Mouse (Mus musculus) lung, postnatal 4 days (tissue): ENCODE measurements at regions not wholly inside any gene's neighbourhood (a gene's known extent, or its start where the extent isn't known, plus 50 kb on each side); places are given as distances from the start of the nearest gene placed in this dataset.
"Not testable (repeated sequence)": the region's sequence is repeated elsewhere in the genome, so short reads cannot be mapped to it uniquely, and the experiment has no call there.

Experiments used
- DNase-seq, 2 experiments: peaks; one replicate each; pipeline ENCODE4 v3.0.0; 2021

DNA sequence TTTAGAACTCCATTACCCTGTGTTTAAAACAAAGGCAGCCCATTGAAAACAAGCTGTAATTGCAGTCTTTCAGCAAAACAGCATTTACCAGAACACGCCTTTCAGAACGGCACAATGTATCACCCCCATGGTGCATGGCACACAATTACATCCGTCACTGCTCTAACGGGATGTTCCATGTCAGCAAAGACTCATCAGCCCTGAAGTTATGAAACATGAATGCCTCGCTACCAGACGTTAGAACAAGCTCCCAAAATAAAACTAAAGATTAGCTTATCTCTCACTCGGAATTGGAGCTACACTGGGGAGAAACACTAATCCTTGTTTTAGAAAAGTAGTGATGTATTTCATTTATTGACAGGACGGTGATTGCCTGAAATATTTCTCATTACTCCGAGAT, 301.4 kb downstream of the Tox3 start:
- DNase-seq: no peak

- no peak for DNase-seq
These were observed 311.7 kb downstream of the Tox3 start for GRCm38 (mm10) chr8:90036436-90036835.

DNA sequence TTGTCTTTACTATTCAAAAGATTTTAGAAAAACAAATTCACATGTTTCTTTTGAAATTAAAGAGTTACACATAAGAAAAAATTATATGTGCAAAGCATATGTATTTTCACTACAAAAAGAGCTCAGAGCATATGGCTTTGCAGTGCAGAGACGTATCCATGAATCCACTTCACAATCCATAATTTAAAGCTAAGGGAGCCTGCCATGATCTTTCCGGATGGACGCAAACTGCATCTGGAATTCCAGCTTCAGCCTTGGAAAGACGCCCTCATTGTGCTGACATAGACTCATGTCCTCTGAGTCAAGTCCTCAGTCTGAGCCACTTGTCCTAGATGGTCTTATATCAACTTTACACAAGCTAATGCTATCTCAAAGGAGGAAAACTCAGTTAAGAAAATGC, 315.6 kb downstream of the Tox3 start:
- no peak for DNase-seq

DNA sequence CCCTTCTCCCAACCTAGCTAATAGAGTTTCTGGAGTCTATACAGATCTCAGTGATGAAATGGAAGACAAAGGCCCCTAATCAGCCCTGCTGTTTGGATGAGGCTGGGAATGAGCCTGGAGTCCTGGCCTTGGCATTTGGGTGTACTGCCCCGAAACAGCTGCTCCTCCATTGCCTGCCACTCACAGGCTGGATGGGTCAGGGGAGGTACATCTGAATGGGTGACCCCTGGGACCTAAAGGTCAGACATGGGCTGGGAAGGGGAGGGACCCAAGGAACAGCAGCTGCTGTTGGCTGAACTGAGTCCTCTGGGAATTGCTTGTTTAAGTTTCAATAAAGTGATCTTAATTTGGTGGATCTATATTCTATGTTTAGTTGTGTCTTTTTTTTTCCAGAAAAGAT, 316.9 kb downstream of the Tox3 start:
- DNase-seq: no peak

GRCm38 (mm10) chr8:90017958-90018357, 330.2 kb downstream of the Tox3 start:
- DNase-seq: not testable (repeated sequence)

GRCm38 (mm10) chr8:90013755-90014154, 334.4 kb downstream of the Tox3 start:
- no peak for DNase-seq

DNA sequence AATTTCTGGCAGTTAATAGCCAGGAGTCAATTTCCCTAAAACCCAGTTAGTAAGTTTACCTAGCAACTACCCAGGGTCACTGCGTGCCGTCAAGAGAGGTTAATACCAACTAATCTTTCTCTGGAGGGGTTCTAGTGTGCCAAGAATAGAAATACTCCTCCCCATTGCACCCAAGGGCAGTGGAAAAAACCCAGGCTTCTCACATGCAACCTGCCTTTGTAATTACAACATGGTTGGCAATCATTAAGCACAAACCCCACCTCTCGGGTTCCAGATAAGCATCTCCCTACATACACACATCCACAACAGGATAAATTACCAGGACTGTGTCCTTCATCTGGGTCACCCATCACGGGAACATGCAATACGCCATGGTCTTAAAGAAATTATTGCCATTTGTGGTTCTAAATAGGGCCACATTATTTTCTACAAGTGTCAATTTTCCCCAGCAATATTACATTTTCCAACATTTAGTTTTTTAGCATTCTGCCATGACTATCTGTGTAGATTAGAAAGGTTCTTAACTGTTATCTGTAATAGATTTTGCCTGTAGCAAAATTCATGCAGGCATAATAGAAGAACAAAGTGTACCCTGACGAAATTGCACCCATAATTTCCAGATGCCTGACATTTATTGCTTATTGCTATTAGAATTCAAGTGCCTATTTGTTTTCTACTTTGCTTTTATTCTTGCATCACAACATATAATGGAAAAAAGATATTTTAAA, 336.3 kb downstream of the Tox3 start:
- no peak for DNase-seq

GRCm38 (mm10) chr8:90009431-90009830, 338.7 kb downstream of the Tox3 start:
- no peak for DNase-seq

- DNase-seq: peak; percentile 66 to 77
These were observed 347.1 kb downstream of the Tox3 start for GRCm38 (mm10) chr8:90000899-90001640.

DNA sequence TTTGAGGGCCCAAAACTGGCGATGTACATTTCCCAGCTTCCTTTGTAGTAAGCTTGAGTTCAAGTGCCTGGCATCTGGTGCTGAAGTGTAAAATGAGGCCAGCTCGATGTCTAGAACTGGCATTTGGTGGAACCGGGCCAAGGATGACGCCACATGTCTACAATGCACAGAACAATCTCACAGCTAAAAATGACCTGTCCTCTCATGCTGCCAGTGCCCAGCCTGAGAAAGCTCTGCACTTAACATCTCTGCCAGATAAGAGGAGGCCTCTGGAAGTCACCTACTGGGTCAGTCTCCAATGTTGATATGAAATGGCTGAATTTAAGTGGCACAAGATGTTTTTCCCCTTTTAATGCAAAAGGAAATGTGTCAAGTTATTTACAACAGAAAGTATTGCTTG, 354.4 kb downstream of the Tox3 start:
- no peak for DNase-seq

DNA sequence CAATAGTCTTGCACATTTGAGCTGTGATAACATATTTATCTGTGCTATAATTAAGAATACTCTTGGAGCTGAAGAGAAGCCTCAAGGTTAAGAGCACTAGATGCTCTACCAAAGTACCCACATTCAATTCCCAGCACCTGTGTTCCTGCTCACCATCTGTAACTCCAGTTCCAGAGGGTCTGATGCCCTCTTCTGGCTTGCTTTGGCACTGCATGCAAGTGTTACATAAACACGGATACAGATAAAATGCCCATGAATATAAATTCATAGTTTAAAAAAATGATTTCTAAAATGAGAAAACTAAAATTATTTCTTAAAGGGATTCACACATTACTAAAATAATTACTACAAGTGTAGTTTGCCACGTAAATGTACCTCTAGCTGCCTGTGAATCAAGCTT, 364.3 kb downstream of the Tox3 start:
- no peak for DNase-seq

- no peak for DNase-seq
These were observed 365.6 kb downstream of the Tox3 start for GRCm38 (mm10) chr8:89982551-89982950.

GRCm38 (mm10) chr8:89981320-89981719, 366.8 kb downstream of the Tox3 start:
- no peak for DNase-seq

GRCm38 (mm10) chr8:89980441-89980840, 367.7 kb downstream of the Tox3 start:
- no peak for DNase-seq

DNA sequence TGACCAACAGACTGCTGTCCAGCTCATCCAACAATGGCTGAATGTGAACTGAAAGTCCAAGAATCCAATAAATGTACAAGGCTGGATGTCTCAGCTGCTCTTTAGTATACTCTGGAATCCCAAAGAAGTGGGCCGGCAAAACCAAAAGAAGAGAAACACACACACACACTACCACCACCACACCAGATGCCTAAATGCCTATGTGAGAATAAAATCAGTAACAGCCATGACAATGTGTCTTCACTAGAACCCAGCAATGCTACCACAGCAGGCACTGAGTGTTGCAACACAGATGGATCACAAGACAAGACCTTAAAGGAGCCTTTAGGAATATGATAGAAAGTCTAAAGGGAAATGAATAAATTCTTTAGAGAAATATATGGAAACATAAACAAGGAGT, 385.3 kb downstream of the Tox3 start:
- no peak for DNase-seq

DNA sequence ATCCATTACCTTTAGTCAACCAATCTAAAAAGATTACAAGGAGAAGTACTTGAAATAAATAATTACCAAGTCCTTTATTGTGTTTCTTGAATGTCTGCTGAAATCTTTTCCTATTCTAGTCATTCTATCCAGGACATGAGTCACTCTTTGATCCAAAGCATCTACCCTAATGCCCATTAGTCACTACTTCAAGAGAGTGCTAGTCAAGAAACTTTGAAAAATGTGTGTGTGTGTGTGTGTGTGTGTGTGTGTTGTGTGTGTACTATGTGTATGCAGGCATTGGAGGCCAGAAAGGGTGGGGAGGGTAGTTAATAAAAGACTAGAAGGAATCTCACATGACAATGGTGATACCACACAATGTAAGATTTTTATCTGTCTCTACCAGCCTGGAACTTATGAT, 390.7 kb downstream of the Tox3 start:
- DNase-seq: no peak

- no peak for DNase-seq
These were observed 391.6 kb downstream of the Tox3 start for GRCm38 (mm10) chr8:89956482-89957020.

DNA sequence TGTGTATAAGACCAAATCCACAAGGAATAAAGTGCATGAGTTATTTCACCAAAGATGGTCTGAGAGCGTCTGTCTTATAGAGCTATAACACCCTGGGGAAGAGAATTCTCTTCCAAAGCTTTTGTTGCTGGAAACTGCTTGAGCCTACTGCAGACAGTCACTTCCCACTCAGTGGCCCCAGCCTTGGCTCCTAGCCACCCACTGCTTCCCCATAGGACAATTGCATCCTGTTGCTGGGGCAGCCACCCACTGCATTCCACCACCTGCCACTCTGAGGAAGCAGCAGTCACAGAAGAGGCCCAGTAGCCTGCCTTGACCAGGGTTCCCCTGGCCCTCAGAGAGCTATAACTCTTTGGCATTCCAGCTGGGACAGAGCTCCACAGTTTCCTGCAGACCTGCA, 409.3 kb downstream of the Tox3 start:
- DNase-seq: peak; percentile 4 to 22

DNA sequence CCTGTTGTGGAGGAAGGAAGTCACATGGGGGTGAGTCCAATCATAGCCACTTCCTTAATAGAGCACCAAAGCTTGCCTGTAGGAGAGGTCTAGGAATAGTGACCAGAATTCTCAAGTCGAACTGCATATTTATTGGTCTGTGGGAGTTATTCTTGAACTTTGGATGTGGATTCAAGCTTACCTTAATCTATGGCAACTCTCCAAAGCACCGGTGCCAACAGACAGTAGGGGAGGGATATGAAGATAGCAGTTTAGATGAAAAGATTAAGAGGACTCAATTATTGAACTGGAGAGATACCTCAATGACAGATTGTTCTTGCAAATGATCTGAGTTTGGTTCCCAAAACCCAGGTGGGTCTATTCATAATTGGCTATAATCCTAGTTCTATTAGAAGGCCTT, 413.6 kb downstream of the Tox3 start:
- DNase-seq: no peak

- DNase-seq: no peak
These were observed 421.4 kb downstream of the Tox3 start for GRCm38 (mm10) chr8:89926666-89927232.

DNA sequence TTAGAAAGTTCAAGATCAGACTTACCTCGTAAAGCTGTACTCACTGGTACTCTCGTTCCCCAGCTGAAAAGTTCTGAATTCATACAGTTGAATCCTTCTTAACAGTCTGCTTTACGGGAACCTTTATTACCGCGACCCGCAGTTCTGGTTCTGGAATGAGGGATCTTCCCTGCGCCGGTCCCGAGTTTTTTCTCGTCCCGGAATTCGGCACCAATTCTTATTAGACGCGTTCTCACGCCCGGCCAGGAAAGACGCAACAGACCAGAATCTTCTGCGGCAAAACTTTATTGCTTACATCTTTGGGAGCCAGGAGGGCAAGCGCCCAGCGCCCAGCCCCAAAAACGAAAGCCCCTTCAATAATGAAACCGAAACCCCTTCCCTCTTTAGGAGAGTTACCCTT, 423.4 kb downstream of the Tox3 start:
- DNase-seq: peak; percentile 13 to 44

GRCm38 (mm10) chr8:89914076-89914475, 434.1 kb downstream of the Tox3 start:
- DNase-seq: no peak

DNA sequence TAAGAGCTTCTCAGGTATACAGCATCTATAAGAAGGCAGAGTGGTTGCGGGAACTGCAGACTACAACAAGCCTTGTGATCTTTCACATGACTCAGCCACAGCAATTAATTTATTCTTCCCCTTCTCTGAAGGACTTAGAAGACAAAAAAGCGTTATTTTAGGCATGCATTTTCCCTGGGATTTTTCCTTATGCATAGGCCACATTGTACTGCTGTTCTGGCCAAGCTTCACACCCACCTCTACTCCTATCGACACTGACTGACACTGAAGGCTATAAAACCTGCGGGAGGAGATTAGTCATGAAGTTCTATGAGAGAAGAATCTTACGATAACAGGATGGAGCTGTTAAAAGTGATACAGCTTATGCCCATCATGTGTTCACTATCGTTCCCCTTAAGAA, 441.9 kb downstream of the Tox3 start:
- DNase-seq: no peak

DNA sequence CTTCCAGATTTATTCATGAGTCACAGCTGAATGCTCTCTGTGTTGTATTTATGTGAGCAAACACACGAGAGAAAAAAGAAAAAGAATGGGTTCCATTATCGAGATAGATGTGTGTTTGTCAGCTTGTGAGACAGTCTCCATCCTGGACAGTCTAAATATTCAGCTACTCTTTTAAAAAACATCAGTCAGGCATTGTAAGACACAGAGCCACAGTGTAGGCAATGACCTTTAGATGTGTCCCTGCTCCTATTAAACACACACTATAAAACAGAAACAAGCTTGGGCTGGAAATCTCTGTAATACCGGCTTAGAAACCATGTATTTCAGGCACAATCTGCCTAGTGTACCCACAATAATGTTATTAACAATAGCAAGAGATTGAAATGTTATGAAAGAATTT, 442.6 kb downstream of the Tox3 start:
- no peak for DNase-seq
